Mouse (Mus musculus): ENCODE data around the gene Hsdl2. TPM values are rescaled to one million over a fixed set of nuclear protein-coding genes. Genes with fewer than 3 reads are reported as not detected.
"Not testable (repeated sequence)": the region's sequence is repeated elsewhere in the genome, so short reads cannot be mapped to it uniquely, and the experiment has no call there.

The Hsdl2 gene
- total and polyA plus RNA-seq, 2 experiments from 2014 or later = 117 to 262 TPM

DNA sequence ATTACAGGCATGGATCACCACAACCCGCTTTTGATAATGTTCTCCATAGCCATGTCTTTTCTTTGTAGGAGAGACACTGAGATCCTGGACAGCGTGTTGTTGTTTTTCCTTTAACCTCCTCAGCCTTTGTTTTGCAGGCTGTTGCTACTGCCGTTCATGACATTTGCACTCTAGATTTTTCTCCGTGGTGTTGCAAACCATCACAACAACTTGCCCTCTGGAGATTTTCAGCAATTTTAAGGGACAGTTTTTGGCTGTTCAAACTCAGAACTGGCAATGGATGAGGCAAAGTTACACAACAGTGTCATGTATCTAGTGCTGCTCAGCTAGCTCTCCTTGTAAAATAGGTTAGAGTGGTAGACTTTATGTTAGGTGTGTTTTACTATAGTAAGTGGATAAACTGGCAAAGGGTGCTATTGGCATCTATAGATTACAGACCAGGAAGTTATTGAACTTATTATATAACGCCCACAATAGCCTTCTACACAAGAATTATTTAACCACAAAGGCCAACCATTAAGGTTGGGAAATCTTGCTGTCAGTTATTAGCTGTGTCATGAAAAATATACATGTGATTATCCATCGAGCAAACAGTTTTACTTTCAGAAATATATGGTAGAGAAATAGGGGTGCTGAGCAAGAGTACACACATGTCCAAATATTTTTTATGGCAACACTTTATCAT, 13.6 kb upstream of the Hsdl2 start:
- Histone ChIP-seq H3K27ac (ENCODE audit: low read depth) (no peak overlapping the region), H3K9ac (replicated peaks; ENCODE audit: low read depth, low read length) (no peak overlapping the region), H3K27me3 (ENCODE audit: control insufficient read depth, insufficient read depth, low read length) (no peaks in the 10 kb centered on the region), H3K4me1 (ENCODE audit: control insufficient read depth, insufficient read depth) (no peaks in the 10 kb centered on the region), H3K4me3 (ENCODE audit: low read depth, low read length) (no peak overlapping the region), H3K36me3 (replicated peaks; ENCODE audit: control insufficient read depth, insufficient read depth, low read length) (no peaks in the 10 kb centered on the region), H3K4me2 (ENCODE audit: low read depth, low read length) (no peak overlapping the region), H3K9me3 (replicated peaks; ENCODE audit: control insufficient read depth, low read length) (peaks cover 10% of the 10 kb centered on the region)
- DNase-seq (ENCODE audit: low spot score) (no peak), ATAC-seq (ENCODE audit: insufficient read depth, low read depth) (no peak)
- TF ChIP-seq CTCF (IDR thresholded peaks at IDR 0.05; ENCODE audit: low read depth) (no peak), EP300 (IDR thresholded peaks at IDR 0.05; ENCODE audit: low read depth) (no peak)
- WGBS = 76% methylated on average over 6 of the region's 6 CpGs

DNA sequence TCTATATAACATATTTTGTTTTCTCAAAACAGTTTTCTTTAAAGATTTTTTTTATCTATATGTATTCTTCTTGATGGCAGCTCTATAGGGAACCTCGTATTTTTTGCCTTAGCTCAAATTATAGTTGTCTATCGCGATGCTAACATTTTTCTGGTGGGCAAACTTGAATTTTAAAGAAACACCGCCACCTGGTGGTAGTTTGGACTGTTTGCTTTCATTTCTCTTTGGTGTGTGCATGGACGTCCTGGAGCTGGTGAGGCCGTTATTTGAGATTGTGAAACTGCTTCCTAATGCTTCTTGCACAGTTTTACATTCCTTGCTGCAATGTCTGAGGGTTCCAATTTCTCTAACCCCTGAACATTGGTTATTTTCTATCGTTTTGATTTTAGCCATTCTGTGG, 11.8 kb upstream of the Hsdl2 start:
- H3K4me3 ChIP-seq (ENCODE audit: low read depth, low read length) = no peak overlapping the region
- H3K4me2 ChIP-seq (ENCODE audit: low read depth, low read length) = no peak overlapping the region
- TF ChIP-seq EP300 (IDR thresholded peaks at IDR 0.05; ENCODE audit: low read depth) (no peak), CTCF (IDR thresholded peaks at IDR 0.05; ENCODE audit: low read depth) (peak; percentile 77)
- 3% methylated on average over 7 of the region's 7 CpGs for WGBS
- no peaks in the 10 kb centered on the region for H3K36me3 ChIP-seq (replicated peaks; ENCODE audit: control insufficient read depth, insufficient read depth, low read length)
- H3K27ac ChIP-seq (ENCODE audit: low read depth) = no peak overlapping the region
- no peak overlapping the region for H3K9ac ChIP-seq (replicated peaks; ENCODE audit: low read depth, low read length)
- peaks cover 10% of the 10 kb centered on the region for H3K9me3 ChIP-seq (replicated peaks; ENCODE audit: control insufficient read depth, low read length)
- DNase-seq (ENCODE audit: low spot score) (peak; percentile 79), ATAC-seq (ENCODE audit: insufficient read depth, low read depth) (0 out of 2 replicates have a peak, but pooled peaks have one; percentile 41)
- no peaks in the 10 kb centered on the region for H3K27me3 ChIP-seq (ENCODE audit: control insufficient read depth, insufficient read depth, low read length)
- no peaks in the 10 kb centered on the region for H3K4me1 ChIP-seq (ENCODE audit: control insufficient read depth, insufficient read depth)

DNA sequence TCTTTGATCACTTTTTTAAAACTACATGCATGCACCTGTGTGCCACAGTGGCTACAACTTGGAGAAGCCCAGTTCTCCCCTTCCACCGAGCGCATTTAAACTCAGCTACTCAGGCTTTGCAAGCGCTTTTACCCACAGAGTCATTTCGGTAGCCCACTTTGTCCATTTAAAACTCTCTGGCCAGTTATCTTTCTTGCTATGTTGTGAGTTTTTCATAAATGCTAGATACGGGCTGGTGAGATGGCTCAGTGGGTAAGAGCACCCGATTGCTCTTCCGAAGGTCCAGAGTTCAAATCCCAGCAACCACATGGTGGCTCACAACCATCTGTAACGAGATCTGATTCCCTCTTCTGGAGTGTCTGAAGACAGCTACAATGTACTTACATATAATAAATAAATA, 10.8 kb upstream of the Hsdl2 start:
- not testable (repeated sequence) for ATAC-seq (ENCODE audit: insufficient read depth, low read depth); H3K9me3 ChIP-seq (replicated peaks; ENCODE audit: control insufficient read depth, low read length); H3K4me2 ChIP-seq (ENCODE audit: low read depth, low read length); H3K9ac ChIP-seq (replicated peaks; ENCODE audit: low read depth, low read length); H3K4me1 ChIP-seq (ENCODE audit: control insufficient read depth, insufficient read depth); DNase-seq (ENCODE audit: low spot score); H3K27ac ChIP-seq (ENCODE audit: low read depth); H3K4me3 ChIP-seq (ENCODE audit: low read depth, low read length); H3K36me3 ChIP-seq (replicated peaks; ENCODE audit: control insufficient read depth, insufficient read depth, low read length); H3K27me3 ChIP-seq (ENCODE audit: control insufficient read depth, insufficient read depth, low read length)
- 90% methylated on average over 7 of the region's 8 CpGs for WGBS

DNA sequence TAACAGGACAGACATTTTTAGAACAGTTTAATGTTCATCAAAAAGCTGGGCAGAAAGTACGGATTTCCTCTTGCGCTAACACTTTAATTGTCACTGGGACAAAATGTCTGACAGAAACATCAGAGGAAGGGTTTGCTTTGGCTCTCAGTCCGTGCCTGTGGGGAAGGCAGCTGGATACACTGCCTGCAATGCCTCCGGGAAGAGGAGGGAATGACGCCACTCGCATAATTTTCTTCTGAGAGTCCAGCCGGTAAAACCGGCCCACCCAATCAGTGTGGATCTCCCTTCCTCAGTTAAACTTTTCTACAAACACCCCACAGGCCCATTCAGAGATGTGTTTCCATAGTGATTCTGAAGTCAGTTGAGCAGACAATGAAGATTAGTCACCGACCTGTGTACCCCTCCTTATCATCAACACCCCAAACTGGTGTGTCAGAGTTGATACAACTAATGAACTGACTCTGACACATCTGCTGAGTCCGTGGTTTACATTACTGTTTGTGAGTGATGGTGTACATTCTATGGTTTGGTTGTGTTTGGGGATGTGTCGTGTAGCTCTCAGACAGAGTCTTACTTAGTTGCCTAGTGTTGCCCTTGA, 8.7 kb upstream of the Hsdl2 start:
- TF ChIP-seq EP300 (IDR thresholded peaks at IDR 0.05; ENCODE audit: low read depth) (no peak), CTCF (IDR thresholded peaks at IDR 0.05; ENCODE audit: low read depth) (no peak)
- H3K4me3 ChIP-seq (ENCODE audit: low read depth, low read length) = no peak overlapping the region
- H3K9me3 ChIP-seq (replicated peaks; ENCODE audit: control insufficient read depth, low read length) = no peaks in the 10 kb centered on the region
- no peak overlapping the region for H3K27ac ChIP-seq (ENCODE audit: low read depth)
- no peaks in the 10 kb centered on the region for H3K27me3 ChIP-seq (ENCODE audit: control insufficient read depth, insufficient read depth, low read length)
- DNase-seq (ENCODE audit: low spot score) (no peak), ATAC-seq (ENCODE audit: insufficient read depth, low read depth) (no peak)
- WGBS = 80% methylated on average over 11 of the region's 11 CpGs
- H3K36me3 ChIP-seq (replicated peaks; ENCODE audit: control insufficient read depth, insufficient read depth, low read length) = no peaks in the 10 kb centered on the region
- H3K4me2 ChIP-seq (ENCODE audit: low read depth, low read length) = no peak overlapping the region
- no peak overlapping the region for H3K9ac ChIP-seq (replicated peaks; ENCODE audit: low read depth, low read length)
- no peaks in the 10 kb centered on the region for H3K4me1 ChIP-seq (ENCODE audit: control insufficient read depth, insufficient read depth)

DNA sequence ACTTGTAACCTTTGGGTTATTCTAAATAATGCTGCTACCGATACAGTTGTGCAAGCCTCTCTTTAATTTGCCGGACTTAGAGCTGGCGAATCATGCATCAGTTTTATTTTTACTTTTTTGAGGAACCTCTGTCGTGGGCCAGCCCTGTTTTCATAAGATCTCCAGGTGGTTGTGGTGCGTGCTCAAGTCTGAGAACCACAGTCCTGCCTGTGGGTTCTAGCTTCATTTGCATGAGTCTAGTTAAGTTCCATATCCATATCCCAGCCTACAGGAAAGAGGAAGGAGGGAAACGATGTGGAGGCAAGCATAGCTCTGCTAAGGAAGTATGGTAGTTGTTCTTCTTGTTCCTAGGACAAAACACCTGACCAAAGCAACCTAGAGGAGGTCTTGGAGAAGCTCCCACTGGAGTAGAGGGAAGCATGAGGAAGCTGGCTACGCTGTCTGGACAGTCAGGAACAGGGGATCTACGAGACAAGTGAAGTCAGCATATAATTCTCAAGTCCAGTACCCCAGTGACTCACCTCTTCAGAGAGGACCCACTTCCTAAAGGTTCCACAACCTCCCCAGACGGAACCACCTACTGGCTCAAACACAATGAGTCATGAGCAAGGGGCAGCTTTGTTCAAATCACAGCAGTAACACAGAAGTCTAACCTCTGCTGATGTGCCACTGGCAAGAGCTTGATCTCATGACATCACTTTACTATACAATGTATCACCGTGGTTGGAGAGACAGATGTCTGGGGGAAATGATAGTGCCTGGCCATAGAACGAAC, 6.0 kb upstream of the Hsdl2 start:
- Histone ChIP-seq H3K4me3 (ENCODE audit: low read depth, low read length) (no peak overlapping the region), H3K9me3 (replicated peaks; ENCODE audit: control insufficient read depth, low read length) (no peaks in the 10 kb centered on the region), H3K4me1 (ENCODE audit: control insufficient read depth, insufficient read depth) (no peaks in the 10 kb centered on the region), H3K9ac (replicated peaks; ENCODE audit: low read depth, low read length) (no peak overlapping the region), H3K36me3 (replicated peaks; ENCODE audit: control insufficient read depth, insufficient read depth, low read length) (no peaks in the 10 kb centered on the region), H3K27ac (ENCODE audit: low read depth) (no peak overlapping the region), H3K27me3 (ENCODE audit: control insufficient read depth, insufficient read depth, low read length) (no peaks in the 10 kb centered on the region), H3K4me2 (ENCODE audit: low read depth, low read length) (no peak overlapping the region)
- WGBS = 75% methylated on average over 11 of the region's 11 CpGs
- DNase-seq (ENCODE audit: low spot score) = no peak
- ATAC-seq (ENCODE audit: insufficient read depth, low read depth) = no peak
- no peak for TF ChIP-seq EP300 (IDR thresholded peaks at IDR 0.05; ENCODE audit: low read depth)
